Mouse (Mus musculus): ENCODE measurements at regions not wholly inside any gene's neighbourhood (a gene's known extent, or its start where the extent isn't known, plus 50 kb on each side); places are given as distances from the start of the nearest gene placed in this dataset. TPM values are rescaled to one million over a fixed set of nuclear protein-coding genes. Genes with fewer than 3 reads are reported as not detected.
"Not testable (repeated sequence)": the region's sequence is repeated elsewhere in the genome, so short reads cannot be mapped to it uniquely, and the experiment has no call there.

GRCm38 (mm10) chr13:62078893-62079292 lies 50.8 kb upstream of the Zfp808 start:
- ATAC-seq (replicated peaks; ENCODE audit: insufficient number of reproducible peaks, low FRiP score, low TSS enrichment); H3K4me3 ChIP-seq (ENCODE audit: low read depth, low read length); H3K4me2 ChIP-seq; H3K27ac ChIP-seq (ENCODE audit: low read depth, low read length); H3K36me3 ChIP-seq (ENCODE audit: control insufficient read depth, insufficient read depth, low read length); H3K27me3 ChIP-seq (ENCODE audit: control insufficient read depth, insufficient read depth, low read length); H3K9me3 ChIP-seq (replicated peaks; ENCODE audit: control insufficient read depth, low read length); H3K4me1 ChIP-seq (ENCODE audit: control insufficient read depth, insufficient read depth, low read length); H3K9ac ChIP-seq (ENCODE audit: low read depth, low read length): not testable (repeated sequence)
- WGBS (ENCODE audit: insufficient replicate concordance) = 69% methylated on average over 9 of the region's 9 CpGs

Small RNAs in the stretch of these regions (microRNA-seq; reads per million reads assigned to microRNA genes)
- not detected for gene Gm25649 (ENCODE audit: borderline number of aligned reads)

Measured in heart, embryonic 11.5 days (tissue).